Mouse (Mus musculus) thymus, adult 2 months (tissue): Measurements from ENCODE around the gene Pibf1. TPM values are rescaled to one million over a fixed set of nuclear protein-coding genes. Genes with fewer than 3 reads are reported as not detected.

Experiments used
- DNase-seq: peaks from one replicate; pipeline ENCODE4 v3.0.0; 2021
- H3K27ac ChIP-seq: fragments of 200-500 bp; 2 replicates; pipeline ENCODE4 v1.5.1; 2012; ENCODE audit warnings: low read length, control low read depth; ENCODE audit not compliant: control insufficient read depth, insufficient read depth
- H3K27me3 ChIP-seq: fragments of 200-500 bp; 2 replicates; pipeline ENCODE4 v1.6.1; 2012; ENCODE audit warnings: mild to moderate bottlenecking, low read length, moderate library complexity, mixed read lengths; ENCODE audit not compliant: control insufficient read depth, insufficient read depth
- H3K36me3 ChIP-seq: fragments of 200-500 bp; 2 replicates; pipeline ENCODE4 v1.6.1; 2012; ENCODE audit warnings: mild to moderate bottlenecking, low read length, moderate library complexity; ENCODE audit not compliant: control insufficient read depth, insufficient read depth
- H3K4me1 ChIP-seq: fragments of 200-500 bp; replicated peaks from 2 replicates; pipeline ENCODE4 v1.6.1; 2012; ENCODE audit warnings: low read length; ENCODE audit not compliant: control insufficient read depth, insufficient read depth
- H3K4me3 ChIP-seq: fragments of 200-500 bp; 2 replicates; pipeline ENCODE4 v1.5.1; 2012; ENCODE audit warnings: mild to moderate bottlenecking, low read length, control low read depth, moderate library complexity; ENCODE audit not compliant: control insufficient read depth, insufficient read depth
- CTCF ChIP-seq: fragments of 200-500 bp; IDR thresholded peaks from 2 replicates; pipeline ENCODE4 v1.5.1; 2012; ENCODE audit warnings: mild to moderate bottlenecking, control low read depth, low read length, moderate library complexity, borderline replicate concordance; ENCODE audit not compliant: control insufficient read depth, poor library complexity, insufficient read depth; ENCODE audit errors: extremely low read depth
- POLR2A ChIP-seq: fragments of 200-500 bp; IDR thresholded peaks from 2 replicates; pipeline ENCODE4 v1.6.1; 2012; ENCODE audit warnings: mild to moderate bottlenecking, low read length, control low read depth, moderate library complexity; ENCODE audit not compliant: control insufficient read depth, poor library complexity, insufficient read depth; ENCODE audit errors: extremely low read depth
- WGBS: fragments of 180-500 bp; shearing (Covaris S2); methylation state at CpG from one replicate; pipeline ENCODE4 v1.1.7; 2018; 5-methylcytosine and 5-hydroxymethylcytosine counted together
- polyA plus RNA-seq: library from polyadenylated mRNA; depleted of rRNA; stranded (reverse); fragments of >200 nt; gene quantifications from 2 replicates; pipeline ENCODE4 v1.2.3, GENCODE M21; 2012

The Pibf1 gene
- polyA plus RNA-seq, 1 experiment = 2.4 TPM

GRCm38 (mm10) chr14:99099967-99100587 lies 853 bp downstream of the Pibf1 start:
- H3K4me1 ChIP-seq = peaks cover 2% of the 10 kb centered on the region; the same call in 1 of the 2 replicates
- DNase-seq = no peak
- no peaks in the 10 kb centered on the region for H3K27me3 ChIP-seq
- H3K36me3 ChIP-seq = peaks cover 6% of the 10 kb centered on the region
- H3K4me3 ChIP-seq = peak overlapping the region; percentile 82
- no peak for TF ChIP-seq POLR2A
- TF ChIP-seq CTCF = no peak
- WGBS = 3% methylated on average over 20 of the region's 20 CpGs
- no peak overlapping the region for H3K27ac ChIP-seq

DNA sequence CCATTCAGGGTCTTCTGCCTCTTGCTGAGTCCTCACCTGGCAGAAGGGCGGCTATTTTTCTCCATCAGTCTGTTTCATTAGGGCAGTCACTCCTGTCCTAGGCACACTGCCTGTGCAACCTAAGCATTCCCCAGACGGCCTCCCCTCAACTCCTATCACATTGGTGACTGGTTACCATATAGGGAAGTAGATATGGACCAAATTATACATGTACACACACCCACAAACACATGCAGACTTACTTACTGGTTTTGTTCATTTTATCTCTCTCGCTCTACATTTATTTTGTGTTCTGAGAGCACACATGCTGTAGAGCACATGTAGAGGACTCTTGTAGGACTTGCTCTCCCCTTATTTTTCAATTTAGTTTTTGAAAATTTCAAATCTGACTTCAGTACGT lies 3.8 kb downstream of the Pibf1 start:
- peaks cover 2% of the 10 kb centered on the region; the same call in 1 of the 2 replicates for H3K4me1 ChIP-seq
- 96% methylated on average over 4 of the region's 4 CpGs for WGBS
- peaks cover 13% of the 10 kb centered on the region for H3K36me3 ChIP-seq

DNA sequence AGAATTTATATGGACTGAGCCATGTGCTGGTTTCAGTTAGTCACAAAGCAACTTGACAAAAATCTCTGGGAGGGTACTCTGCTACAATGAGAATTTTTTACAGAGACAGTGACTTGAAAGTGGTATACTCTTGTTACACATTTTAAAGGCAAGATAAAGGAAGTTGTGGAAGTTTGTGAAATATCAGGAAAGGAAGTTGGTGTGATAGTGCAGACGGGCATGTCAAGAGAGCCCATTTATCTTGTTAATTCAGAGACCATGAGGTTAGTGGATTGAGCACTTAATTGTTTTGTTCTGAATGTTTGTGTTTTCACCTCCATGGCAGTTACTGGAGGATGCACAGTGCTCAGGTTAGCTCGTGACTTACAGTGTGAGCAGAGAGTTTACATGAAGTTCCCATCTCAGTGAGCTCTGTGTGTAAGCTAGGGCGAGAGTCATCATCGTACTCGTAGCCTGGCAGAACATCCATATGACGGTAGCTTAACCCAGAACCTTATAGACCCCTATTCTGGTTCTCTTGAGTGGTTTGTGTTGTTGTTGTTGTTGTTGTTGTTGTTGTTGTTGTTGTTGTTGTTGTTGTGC lies 5.4 kb downstream of the Pibf1 start:
- DNase-seq = no peak
- Histone ChIP-seq H3K27ac (no peak overlapping the region), H3K4me3 (no peak overlapping the region), H3K27me3 (no peaks in the 10 kb centered on the region), H3K4me1 (no peaks in the 10 kb centered on the region), H3K36me3 (peaks cover 22% of the 10 kb centered on the region)
- WGBS = 96% methylated on average over 6 of the region's 6 CpGs
- TF ChIP-seq CTCF = no peak
- TF ChIP-seq POLR2A = no peak

More for the DNA sequence above, 3.8 kb downstream of the Pibf1 start:
- H3K27ac ChIP-seq = no peak overlapping the region
- no peak for DNase-seq
- no peaks in the 10 kb centered on the region for H3K27me3 ChIP-seq
- TF ChIP-seq CTCF (no peak), POLR2A (no peak)
- no peak overlapping the region for H3K4me3 ChIP-seq

DNA sequence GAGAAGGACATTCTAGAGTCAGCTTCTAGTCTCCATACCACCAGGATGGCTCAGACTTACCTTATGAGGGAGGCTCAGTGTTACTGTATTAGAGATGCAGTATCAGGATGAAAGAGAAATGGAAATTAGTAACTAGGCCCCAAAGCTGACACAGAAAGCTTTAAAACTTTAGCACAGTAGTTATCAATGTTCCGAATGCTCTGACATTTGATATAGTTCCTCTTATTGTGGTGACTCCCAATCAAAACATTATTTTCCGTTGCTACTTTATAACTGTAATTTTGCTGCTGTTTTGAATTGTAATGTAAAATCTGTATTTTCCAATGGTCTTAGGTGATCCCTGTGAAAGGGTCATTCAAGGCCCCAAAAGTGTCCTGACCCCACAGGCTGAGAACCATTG lies 7.4 kb downstream of the Pibf1 start:
- H3K4me1 ChIP-seq = no peaks in the 10 kb centered on the region

GRCm38 (mm10) chr14:99107631-99108187 lies 8.5 kb downstream of the Pibf1 start:
- no peak for DNase-seq
- H3K27ac ChIP-seq = no peak overlapping the region
- no peak for TF ChIP-seq CTCF
- no peak for TF ChIP-seq POLR2A
- no peaks in the 10 kb centered on the region for H3K4me1 ChIP-seq
- H3K4me3 ChIP-seq = no peak overlapping the region
- WGBS = 94% methylated on average over 2 of the region's 2 CpGs
- H3K36me3 ChIP-seq = peaks cover 30% of the 10 kb centered on the region
- H3K27me3 ChIP-seq = no peaks in the 10 kb centered on the region

More for the DNA sequence above, 7.4 kb downstream of the Pibf1 start:
- no peaks in the 10 kb centered on the region for H3K27me3 ChIP-seq
- no peak overlapping the region for H3K27ac ChIP-seq
- no peak for DNase-seq
- peaks cover 28% of the 10 kb centered on the region for H3K36me3 ChIP-seq
- H3K4me3 ChIP-seq = no peak overlapping the region
- TF ChIP-seq CTCF = no peak
- no peak for TF ChIP-seq POLR2A
- WGBS = 90% methylated on average over 2 of the region's 2 CpGs

- WGBS = 78% methylated on average over 6 of the region's 6 CpGs
- Histone ChIP-seq H3K27me3 (no peaks in the 10 kb centered on the region), H3K36me3 (peaks cover 30% of the 10 kb centered on the region), H3K4me3 (no peak overlapping the region), H3K4me1 (no peaks in the 10 kb centered on the region), H3K27ac (no peak overlapping the region)
- no peak for DNase-seq
- TF ChIP-seq POLR2A = no peak
- no peak for TF ChIP-seq CTCF
Measured at GRCm38 (mm10) chr14:99108762-99109161, 9.5 kb downstream of the Pibf1 start.

DNA sequence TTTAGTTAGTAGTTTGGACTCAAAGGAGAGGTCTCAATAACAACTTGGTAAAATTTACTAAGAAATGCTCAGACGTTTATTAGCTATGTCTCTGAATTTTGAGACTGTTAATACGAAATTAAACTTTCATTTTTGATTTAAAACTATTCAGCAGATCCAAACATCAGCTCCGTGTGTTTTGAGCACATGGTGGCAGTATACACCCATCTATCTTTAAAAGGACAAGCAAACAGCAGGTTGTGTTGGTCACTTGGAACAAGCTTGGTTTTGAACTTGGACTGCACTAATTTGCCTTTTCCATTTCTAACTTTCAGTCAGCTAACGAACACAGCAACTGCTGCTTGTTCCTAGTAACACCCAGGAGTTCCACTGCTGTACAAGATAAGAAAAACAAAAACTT lies 18.4 kb downstream of the Pibf1 start:
- WGBS = 85% methylated on average over 4 of the region's 4 CpGs
- Histone ChIP-seq H3K27me3 (no peaks in the 10 kb centered on the region), H3K36me3 (peaks cover 9% of the 10 kb centered on the region), H3K4me3 (no peak overlapping the region), H3K27ac (no peak overlapping the region), H3K4me1 (no peaks in the 10 kb centered on the region)
- DNase-seq = no peak
- TF ChIP-seq CTCF (no peak), POLR2A (no peak)
